Mouse (Mus musculus): ENCODE measurements around the gene Ppm1n. TPM values are rescaled to one million over a fixed set of nuclear protein-coding genes. Genes with fewer than 3 reads are reported as not detected.
A peak's percentile ranks its signal among the peaks of the same experiment; 100 is the strongest.

The Ppm1n gene
- total RNA-seq, 2 experiments from 2014 or later, result not detected

DNA sequence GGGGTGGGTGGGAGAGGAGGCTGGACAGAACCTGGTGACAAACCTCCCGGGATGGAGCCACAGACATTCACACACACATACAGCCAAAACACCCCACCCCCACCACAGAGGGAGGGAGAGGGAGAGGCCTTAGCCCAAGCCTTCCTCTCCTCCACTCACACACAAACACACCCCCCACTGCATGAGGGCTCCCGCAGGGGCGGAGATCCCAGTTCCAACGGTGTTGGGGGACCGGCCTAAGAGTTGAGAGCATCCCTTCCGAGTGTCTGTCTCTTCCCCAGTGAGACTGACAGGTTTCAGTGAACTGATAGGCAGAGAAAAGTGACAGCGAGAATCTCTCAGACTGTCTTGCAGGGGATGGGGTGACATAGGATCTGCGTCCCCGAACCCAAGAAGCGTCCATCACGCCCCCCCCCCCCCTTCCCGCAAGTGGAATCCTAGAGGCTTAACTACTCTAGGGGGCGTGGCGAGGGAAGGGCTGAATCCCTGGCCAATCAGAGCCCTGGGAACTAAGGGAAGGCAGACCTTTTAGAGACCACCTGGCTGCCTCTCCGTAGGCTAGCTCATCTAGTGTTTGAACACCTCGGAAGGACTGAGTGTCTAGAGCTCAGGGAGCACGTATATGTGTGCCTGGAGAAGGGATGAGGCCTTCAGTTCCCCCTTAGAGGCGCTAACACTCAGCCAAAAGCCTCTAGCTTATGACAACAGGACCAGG, 28.0 kb upstream of the Ppm1n start:
- DNase-seq, result peak; percentile 85 to 88

DNA sequence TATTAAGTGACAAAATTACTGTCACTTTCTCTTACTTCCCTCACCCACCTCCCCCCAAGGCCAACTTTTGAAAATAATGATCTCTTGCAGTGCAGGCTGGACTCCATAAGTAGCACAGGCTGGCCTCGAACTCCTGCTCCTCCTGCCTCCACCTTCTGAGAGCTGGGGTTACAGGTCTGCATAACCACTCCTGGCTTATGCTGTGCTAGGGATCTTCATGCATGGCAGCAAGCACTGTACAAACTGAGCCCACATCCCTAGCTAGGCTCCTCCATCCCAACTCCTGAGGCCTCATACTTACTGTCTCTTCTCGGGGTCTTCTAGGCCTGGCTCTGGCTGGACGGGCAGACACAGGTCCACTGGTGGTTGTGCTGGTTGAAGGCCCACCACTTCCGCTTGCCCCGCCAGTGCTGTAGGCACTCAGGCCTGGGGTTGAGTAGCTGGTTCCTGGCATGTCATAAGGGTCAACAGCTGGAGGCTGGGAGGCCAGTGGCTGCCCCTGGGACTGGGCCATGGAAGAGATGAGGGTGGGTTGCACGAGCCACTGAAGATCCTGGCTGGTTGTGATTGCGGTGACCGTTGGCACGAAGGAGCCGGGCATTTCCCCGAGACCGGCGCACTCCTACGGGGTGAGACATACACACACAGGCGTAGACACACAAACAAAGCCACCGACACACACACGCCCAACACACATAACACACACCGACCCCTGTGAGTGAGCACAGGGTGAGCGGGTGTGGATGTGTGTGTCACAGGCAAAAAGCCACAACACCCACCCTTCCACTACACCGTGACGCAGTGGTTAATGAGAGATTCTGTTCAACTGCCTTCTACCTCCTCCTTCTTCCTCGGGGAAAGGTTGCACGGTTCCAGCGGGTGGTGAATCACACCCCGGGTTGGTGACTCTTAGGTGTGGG, 27.2 kb upstream of the Ppm1n start:
- no peak for DNase-seq

DNA sequence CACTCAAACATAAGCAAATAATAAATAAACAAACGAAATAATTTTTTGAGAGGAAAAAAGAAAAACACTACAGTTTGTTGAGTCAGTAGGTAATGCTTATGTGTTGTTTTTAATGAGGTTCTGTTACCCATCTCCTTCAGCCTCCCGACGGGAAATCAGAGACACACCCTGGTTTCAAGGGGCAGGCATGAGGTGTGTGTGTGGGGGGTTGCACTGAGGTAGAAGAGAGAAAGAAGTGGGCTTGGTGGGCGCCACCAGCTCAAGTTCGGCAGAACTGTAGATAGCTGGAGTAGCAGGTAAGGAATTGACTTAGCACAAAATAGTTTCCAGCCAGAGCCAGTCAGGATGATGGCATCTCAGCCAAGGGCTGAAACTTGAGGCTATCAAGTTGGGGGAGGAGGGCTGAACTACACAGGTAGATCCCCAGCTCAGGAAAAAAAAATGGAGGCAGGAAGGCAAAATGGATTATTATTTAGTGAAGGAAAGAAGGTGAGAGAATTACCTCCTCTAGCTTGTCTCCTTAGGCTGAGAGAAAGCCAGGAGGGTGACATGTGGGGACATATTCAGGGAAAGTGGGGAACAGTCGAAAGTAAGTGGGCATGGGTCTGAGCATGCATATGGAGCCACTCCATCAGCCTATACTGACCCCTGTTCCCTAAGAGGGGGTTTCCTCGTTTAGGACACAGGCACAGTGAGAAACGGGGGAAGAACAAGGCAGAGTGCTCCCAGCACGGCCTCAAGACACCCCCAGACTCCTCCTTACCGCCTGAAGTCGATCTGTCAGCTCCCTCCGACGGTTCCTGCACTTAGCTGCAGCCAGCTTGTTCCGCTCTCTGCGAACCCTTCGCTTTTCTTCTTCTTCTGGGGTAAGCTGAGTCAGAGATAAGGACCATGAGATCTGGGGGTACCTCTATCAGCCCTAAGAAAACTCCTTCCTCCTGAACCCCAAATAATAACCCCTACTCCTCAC, 26.2 kb upstream of the Ppm1n start:
- no peak for DNase-seq

DNA sequence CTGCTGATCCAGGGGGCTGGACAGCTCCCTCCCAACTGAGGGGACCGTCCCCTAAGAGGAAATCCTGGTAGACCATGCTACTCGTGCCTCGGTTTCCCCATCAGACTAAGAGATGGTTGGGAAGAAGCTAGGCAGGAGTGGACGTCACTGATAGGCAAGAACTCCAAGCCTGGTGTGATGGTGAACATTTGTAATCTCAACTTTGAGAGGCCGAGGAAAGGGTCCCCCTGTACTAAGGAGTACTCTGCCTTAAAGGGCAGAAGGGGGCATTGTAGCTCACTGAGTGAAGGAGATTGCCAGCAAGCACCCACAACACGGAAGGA, 25.5 kb upstream of the Ppm1n start:
- DNase-seq, result no peak

DNA sequence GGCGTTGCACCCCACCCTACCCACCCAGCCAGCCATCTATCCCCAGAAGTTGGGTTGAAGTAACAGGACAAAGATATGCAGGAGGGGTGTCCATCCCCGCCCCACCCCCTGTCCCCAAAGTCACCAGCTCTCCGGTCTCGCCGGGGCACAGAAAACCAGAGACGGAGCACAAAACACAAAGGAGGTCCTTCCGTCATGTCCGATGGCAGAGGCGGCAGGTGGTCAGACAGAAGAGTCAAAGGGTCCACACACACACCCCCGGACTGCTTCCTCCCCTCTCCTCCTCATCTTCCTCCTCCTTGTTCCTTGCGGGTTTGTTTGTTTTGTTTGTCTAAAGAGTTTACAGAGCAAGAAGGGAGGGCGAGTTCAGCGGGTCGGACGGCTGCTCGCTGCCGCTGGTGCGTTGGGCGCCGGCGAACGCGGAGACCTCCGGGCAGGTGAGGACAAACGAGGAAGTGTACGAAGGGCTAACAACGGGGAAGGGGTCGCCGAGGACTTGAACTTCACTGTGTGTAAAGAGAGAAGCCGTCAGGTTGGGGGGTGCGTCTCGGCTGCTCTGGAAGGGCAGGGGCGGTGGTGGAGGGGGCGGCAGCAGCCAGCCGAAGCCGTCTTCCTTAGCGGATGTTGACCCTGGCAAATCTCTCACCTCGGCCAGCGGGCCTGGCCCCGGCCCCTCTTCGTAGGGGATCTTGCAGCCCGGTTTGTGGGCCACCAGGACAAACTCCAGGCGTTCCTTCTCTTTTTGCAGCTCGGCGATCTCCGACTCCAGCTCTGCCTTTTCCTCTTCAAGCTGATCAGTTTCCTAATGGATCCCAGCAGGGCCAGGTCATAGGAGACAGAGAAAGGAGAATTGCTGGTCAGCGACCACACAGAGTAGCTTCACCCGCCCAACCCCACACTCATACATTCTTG, 24.9 kb upstream of the Ppm1n start:
- no peak for DNase-seq

DNA sequence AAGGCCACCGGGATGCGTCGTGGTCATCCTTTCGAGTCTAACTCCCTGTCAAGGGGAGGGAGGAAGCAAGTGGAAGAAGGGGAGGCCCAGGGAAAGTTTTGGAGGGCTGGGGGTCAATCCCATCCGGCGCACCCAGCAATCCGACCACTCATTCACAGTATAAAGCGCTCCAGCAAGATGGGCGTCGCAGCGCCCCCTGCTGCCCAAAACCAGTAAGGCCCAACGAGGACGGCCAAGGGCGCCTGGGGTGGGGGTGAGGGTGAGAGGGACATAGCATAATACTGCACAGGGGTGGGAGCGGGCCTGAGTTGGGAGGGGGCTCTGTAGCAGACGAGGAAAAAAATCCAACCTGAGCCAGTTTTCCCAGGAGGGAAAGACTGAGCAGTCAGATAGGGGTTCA, 23.9 kb upstream of the Ppm1n start:
- peak; percentile 75 to 93 for DNase-seq

DNA sequence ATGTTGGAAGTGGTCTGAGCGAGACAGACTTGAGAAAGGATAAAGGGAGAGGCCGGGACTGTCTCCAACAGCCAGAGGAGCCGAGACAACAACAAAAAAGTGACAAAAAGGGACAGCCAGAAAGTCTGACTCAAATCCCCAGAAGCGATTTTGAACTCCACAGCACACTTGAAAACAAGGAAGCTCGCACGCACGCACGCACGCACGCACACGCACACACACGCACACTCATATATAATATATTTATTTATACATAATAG, 23.1 kb upstream of the Ppm1n start:
- DNase-seq, result no peak

DNA sequence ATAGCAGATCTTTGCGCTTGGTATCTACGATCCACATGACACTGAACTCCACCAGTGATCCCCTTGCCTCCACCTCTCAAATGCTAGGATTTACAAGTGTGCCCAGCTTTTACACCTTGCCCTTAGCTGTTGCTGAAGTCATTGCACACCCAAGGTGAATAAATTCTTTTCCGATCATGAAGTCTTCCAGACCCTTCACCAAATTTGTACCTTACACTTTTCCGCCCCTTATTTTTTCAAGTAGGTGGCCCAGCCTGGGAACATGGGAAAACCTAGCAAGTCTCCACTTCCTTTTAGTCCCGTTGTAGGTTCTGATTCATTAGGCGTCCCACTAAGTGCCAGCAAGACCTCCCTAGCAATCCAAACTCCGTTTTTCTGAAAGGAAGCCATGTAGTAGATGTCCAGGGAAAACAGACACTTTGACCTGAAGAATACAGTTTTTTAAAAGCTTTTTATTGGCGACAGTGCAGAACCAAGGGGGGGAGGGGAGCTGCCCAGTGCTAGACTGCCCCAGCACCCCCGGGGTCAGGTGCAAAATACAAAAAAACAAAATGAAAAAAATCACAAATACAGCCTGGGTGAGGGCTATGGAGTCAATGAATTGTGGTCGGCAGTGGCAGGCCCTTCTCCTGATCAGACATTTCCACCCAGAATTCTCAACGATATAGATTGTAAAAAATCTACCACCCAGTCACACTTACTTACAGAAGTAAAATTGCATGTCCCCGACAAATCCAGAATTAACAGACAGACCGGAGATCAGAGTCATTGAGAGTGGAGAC, 22.6 kb upstream of the Ppm1n start:
- DNase-seq, result no peak

DNA sequence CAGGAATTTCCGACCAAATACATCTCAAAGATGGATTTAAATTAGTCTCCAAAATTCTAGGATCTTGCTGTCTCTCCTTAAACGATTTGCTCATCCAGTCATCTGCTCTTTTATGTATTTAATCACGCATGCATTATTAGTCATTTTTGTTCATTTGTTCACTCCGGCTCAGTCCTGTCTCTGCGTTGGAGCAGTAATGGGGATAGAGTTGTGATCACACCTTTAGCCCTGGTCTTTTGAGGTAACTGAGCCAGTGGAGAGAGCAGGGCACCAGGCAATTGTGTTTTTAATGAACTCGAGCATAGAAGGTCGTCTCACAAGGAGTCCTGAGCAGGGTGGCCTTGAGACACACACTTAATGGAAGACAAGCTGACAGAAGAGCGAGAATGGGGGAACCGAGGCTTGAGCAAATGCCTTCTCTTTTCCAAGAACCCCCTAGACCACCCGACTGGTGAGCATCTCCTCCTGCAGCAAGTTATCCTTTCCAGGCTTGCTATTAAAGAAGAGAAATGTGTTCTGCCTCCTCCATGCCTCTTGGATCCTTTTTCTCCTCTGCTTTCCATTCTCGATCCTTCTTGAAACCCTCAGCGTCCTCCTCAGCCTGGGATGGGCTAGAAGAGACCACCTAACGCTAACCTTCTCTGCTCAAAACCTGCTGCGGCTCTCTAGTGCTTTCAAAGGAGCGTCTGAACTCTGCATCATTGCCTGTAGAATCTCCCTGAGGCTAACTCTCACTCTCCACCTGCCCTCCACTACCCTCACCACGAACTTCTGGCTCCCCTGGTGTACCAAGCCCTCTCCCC, 21.8 kb upstream of the Ppm1n start:
- DNase-seq, result no peak

DNA sequence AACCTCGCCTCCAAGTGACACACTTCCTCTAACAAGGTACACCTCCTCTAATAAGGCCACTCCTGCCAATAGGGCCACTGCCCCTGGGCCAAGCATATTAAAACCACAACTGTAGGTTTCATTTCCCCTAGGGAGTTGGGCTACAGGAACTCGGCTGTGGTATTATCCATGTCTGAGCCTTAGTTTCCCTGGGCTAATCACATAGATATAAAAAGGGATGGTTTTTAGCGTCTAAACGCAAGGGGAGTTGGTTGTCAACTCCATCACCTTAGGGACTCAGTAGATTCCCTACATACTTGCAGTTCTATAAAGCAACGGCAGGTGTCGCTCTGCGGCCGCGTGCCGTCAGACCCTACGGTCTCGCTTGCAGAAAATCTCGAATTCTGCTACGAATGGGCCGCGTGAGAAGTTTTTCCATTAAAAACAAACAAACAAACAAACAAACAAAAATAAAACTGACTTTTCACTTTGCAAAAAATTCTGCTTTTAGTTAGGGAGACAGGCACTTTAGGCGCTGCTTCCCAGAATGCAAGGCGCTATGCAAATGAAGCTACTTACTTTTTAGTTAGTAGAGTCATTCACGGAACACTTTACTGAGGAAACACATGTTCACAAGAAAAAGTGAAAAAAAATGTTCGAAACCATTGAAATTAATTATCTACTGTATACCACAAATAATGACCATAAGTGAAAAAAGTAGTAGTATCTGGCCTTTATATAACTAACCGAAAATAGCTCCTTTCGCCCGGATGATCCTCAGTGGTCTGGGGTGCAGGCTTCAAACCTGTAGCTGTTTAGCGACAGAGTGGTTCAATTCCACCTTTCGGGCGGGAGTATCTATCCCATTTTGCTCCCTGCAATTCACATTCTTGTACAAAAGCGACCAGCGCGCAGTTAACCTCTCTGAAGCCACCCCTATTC, 20.9 kb upstream of the Ppm1n start:
- peak; percentile 78 to 90 for DNase-seq

DNA sequence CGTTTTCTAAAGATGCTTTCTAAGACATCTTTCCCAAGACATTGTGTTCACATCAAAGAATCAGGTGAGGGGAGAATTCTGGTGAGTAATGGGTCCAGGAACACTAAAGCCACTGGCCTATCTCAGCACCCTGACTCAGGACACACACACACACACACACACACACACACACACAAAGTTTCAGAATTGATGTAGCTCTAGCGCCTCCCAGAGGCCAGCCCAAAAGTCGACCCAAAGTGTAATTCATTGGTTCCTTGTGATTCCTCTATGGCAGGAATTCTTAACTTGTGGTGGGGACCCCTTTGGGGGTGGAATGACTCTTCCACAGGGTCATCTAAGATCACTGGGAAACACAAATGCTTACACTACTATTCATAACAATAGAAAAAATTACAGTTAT, 19.3 kb upstream of the Ppm1n start:
- DNase-seq, result peak in 1 of 2 experiments; percentile 68

DNA sequence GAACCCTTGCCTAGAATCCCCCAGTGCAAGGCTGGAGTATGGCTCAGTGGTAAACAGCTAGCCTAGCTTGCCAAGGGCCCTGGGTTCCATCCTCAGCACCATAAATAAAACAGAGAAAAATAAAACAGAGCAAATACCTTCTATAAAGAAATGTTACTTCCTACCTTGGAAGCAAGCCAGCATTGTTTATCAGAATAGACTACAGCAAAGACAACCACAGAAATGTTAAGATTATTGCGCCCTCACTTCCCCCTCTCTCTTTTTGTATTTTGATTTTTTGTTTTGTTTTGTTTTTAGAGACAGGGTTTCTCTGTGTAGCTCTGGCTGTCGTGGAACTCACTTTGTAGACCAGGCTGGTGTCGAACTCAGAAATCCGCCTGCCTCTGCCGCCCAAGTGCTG, 17.9 kb upstream of the Ppm1n start:
- DNase-seq, result no peak

DNA sequence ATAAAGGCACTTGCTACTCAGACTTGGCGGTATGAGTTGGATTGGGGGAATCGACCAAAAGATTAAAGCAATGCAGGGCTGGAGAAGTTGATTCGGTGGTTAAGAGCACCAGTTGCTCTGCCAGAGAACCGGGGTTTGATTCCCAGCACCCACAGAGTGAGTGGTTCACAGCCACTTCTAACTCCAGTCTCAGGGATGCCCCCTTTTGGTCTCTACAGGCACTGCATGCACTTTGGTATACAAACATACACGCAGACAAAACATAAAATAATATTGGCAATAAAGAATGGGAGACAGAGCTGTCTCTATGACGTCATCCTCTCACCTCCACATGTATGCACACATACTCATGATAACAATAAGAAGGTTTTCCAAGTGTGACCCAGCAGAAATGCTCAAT, 17.2 kb upstream of the Ppm1n start:
- DNase-seq, result no peak

DNA sequence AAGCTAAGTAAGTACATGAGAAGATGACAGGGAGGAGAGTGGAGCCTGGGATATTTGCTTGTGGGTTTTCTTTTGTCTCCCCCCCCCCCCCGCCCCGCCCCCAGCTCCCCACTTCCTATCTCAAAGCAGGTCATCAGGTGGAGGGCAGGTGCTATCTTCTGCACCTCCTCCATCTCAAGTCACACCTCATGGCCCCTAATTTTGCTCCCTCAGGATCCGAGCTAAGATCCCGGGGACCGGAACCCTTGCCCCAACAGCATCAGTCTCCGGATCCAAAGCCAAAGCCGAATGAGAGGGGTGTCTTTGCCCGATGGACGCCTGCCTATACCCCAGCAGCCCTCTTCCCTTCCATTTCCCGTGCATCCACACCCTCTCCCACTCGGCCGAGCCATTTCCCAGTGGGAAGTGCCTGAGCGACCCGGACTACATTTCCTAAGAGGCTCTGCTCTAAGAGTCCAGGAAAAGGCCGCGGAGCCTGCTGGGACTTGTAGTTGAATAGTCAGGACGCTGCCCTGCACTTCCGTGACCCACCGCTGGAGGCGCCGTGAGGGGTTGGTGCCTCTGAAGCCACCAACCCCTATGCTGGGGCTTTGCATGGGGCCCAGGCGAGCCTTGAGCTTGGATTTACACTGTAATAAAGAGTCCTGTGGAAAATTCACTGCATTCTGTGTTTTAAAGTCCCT, 15.8 kb upstream of the Ppm1n start:
- peak; percentile 96 to 100 for DNase-seq

DNA sequence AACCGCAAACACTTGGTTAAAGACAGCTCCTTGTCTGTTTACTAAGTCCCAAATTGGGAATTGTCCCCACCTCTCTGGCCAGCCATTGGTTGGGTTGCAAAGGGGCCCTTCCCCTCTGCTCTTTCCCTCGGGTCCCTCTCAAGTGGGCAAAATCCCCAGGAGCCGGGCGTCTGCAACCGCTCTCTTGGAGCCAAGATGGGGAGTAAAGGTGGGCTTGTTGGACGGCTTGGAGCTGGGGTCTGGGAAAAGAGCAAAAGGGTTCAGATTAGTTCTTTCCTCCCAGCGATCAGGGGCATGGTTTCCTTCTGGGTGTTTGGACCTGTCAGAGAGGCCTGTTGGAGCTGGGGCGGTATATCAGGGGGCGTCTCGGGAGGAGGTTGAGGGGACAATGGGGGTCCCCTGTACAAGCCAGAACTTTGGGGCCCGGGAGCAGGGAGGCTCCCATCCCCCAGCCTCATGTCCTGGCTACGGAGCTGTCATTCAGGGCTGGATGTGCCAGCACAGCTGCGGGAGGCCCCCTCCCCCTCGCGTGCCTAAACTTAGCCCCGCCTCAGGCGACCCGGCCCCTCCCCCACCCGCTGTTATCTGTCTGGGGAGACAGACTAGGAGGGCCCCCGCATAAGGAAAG, 11.2 kb upstream of the Ppm1n start:
- peak; percentile 73 to 83 for DNase-seq

DNA sequence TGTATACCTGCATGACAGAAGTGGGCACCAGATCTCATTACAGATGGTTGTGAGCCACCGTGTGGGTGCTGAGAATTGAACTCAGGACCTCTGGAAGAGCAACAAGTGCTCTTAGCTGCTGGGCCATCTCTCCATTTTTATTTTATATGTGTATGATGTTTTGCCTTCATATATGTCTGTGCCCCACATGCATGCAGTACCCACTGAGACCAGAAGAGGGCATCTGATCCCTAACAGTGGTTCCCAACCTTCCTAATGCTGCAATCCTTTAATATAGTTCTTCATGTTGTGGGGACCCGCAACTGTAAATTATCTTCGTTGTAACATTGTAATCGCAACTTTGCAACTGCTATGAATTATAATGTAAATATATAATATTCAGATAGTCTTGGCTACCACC, 4.9 kb upstream of the Ppm1n start:
- peak in 1 of 2 experiments; percentile 79 for DNase-seq

DNA sequence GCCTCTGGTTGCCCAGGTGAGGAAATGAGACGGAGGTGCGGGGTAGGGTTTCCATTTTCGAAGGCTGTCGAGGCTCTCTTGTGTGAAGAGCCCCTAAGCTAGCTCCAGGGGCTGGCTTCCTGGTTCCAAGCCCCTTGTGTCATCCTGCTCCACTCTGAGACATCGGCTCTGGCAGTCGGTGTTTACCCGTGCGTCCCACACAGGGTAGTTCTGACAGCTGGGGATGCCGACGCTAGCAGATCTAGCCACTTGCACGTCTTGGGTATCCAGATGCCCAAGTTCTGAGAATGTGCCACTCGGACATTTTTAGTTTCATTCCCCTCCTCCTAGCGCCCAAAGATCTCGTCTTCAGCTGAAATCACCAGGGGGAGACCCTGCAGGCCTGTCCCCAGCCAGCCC, 3.5 kb upstream of the Ppm1n start:
- DNase-seq, result no peak
